Mouse (Mus musculus) embryonic facial prominence, embryonic 13.5 days (tissue): ENCODE results near the gene Slc24a4. TPM values are rescaled to one million over a fixed set of nuclear protein-coding genes. Genes with fewer than 3 reads are reported as not detected.
A peak's percentile ranks its signal among the peaks of the same experiment; 100 is the strongest.

Experiments used
- ATAC-seq: fragments of 200-750 bp; cut with Nextera tagmentation; 2 replicates; pipeline ENCODE4 v1.8.0; 2017; ENCODE audit warnings: low read depth; ENCODE audit not compliant: insufficient number of reproducible peaks, insufficient read depth, low FRiP score, low TSS enrichment
- H3K27ac ChIP-seq: fragments of 300-500 bp; sonication (generic); 2 replicates; pipeline ENCODE4 v1.5.1; 2015; ENCODE audit warnings: moderate library complexity, mild to moderate bottlenecking, inconsistent platforms
- H3K27me3 ChIP-seq: fragments of 300-500 bp; sonication (generic); 2 replicates; pipeline ENCODE4 v1.6.1; 2015; ENCODE audit warnings: mild to moderate bottlenecking, inconsistent platforms
- H3K36me3 ChIP-seq: fragments of 300-500 bp; sonication (generic); 2 replicates; pipeline ENCODE4 v1.6.1; 2015; ENCODE audit warnings: mild to moderate bottlenecking, inconsistent platforms
- H3K4me1 ChIP-seq: fragments of 300-500 bp; sonication (generic); 2 replicates; pipeline ENCODE4 v1.6.1; 2015; ENCODE audit warnings: inconsistent platforms
- H3K4me2 ChIP-seq: fragments of 300-500 bp; sonication (generic); 2 replicates; pipeline ENCODE4 v1.6.1; 2015; ENCODE audit warnings: moderate library complexity, mild to moderate bottlenecking, inconsistent platforms
- H3K4me3 ChIP-seq: fragments of 300-500 bp; sonication (generic); 2 replicates; pipeline ENCODE4 v1.5.1; 2015; ENCODE audit warnings: mild to moderate bottlenecking, inconsistent platforms
- H3K9ac ChIP-seq: fragments of 300-500 bp; sonication (generic); 2 replicates; pipeline ENCODE4 v1.6.1; 2015; ENCODE audit warnings: mild to moderate bottlenecking, inconsistent platforms
- H3K9me3 ChIP-seq: fragments of 300-500 bp; sonication (generic); 2 replicates; pipeline ENCODE4 v1.6.1; 2016; ENCODE audit warnings: inconsistent platforms
- WGBS: fragments of 180-500 bp; shearing (Covaris S2); methylation state at CpG from one replicate; pipeline ENCODE4 v1.1.7; 2015; ENCODE audit warnings: mixed read lengths; 5-methylcytosine and 5-hydroxymethylcytosine counted together
- polyA plus RNA-seq: library from polyadenylated mRNA; unstranded; fragments of >200 nt; fragmentation: Nextera tagmentation; extraction: Ambion mirVana; gene quantifications from 2 replicates; pipeline ENCODE4 v1.2.1, GENCODE M21; 2015

The Slc24a4 gene
- polyA plus RNA-seq, 1 experiment from 2014 or later = 0.39 TPM

GRCm38 (mm10) chr12:102127601-102128000 lies 932 bp upstream of the Slc24a4 start:
- Histone ChIP-seq H3K4me2 (peak overlapping the region; percentile 99), H3K9me3 (no peaks in the 10 kb centered on the region), H3K4me3 (peak overlapping the region; percentile 58), H3K27ac (no peak overlapping the region), H3K4me1 (peaks cover 20% of the 10 kb centered on the region), H3K9ac (no peak overlapping the region; the same call in 1 of the 2 replicates), H3K36me3 (no peaks in the 10 kb centered on the region), H3K27me3 (peaks cover 65% of the 10 kb centered on the region)
- ATAC-seq = no peak
- 8% methylated on average over 7 of the region's 7 CpGs for WGBS

- Histone ChIP-seq H3K27ac (no peak overlapping the region), H3K4me2 (peak overlapping the region; percentile 99), H3K9me3 (no peaks in the 10 kb centered on the region), H3K36me3 (no peaks in the 10 kb centered on the region), H3K4me3 (peak overlapping the region; percentile 58), H3K9ac (peak overlapping the region; percentile 70), H3K4me1 (peaks cover 20% of the 10 kb centered on the region), H3K27me3 (peaks cover 77% of the 10 kb centered on the region)
- ATAC-seq = peak; percentile 67; the same call in 1 of the 2 replicates
- WGBS = 1% methylated on average over 73 of the region's 73 CpGs
These were observed 416 bp downstream of the Slc24a4 start for GRCm38 (mm10) chr12:102128791-102129507.

DNA sequence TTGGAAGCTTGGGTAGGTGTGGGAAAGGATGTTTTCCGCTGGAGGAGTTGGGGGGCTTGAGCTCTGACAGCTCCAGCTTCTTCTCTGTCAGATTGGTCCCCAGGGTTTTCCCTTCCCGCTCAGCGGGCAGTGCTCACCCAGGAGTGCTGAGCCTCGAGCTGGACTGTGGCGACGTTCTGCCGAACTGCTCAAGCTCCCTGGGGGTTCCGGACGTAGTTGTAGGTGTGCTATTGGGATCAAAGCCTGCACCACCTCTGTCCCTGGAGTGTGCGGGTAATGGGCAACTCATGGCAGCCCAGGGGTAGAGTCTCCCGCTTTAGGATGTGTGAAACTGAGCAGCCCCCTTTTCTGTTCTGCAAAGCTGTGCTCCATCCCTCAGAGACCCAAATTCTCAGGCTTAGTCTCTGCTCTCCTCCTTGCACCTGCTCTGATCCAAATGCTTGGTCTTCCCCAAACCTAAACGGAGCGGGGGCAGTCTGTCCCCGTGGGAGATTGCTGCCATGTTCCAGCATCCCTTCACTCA lies 1.0 kb downstream of the Slc24a4 start:
- under 1% methylated on average over 14 of the region's 14 CpGs for WGBS
- Histone ChIP-seq H3K9me3 (no peaks in the 10 kb centered on the region), H3K27me3 (peaks cover 80% of the 10 kb centered on the region), H3K4me2 (peak overlapping the region; percentile 99), H3K9ac (peak overlapping the region; percentile 70), H3K4me1 (peaks cover 20% of the 10 kb centered on the region), H3K4me3 (peak overlapping the region; percentile 58), H3K27ac (no peak overlapping the region), H3K36me3 (no peaks in the 10 kb centered on the region)
- no peak for ATAC-seq

DNA sequence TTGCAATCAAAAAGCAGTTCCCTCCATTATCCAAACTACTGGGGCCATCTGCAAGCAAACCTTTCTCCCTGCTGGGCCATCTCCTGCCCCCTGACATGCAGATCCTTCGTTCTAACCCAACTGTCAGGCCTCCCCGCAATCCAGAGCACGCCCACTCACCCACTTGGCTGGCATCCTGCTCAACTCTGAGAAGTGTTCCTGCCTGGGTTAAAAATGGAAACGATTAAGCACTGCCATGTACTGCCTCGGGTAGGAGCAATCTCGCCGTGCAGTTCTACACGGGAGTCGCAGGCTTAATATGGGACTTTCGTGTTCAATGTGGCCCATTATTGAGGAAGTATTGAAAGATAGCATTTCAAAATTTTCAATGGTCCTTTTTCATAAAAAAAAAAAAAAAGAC lies 11.2 kb downstream of the Slc24a4 start:
- H3K36me3 ChIP-seq = no peaks in the 10 kb centered on the region
- no peaks in the 10 kb centered on the region for H3K4me1 ChIP-seq
- H3K9me3 ChIP-seq = no peaks in the 10 kb centered on the region
- no peak overlapping the region for H3K4me2 ChIP-seq
- H3K27ac ChIP-seq = no peak overlapping the region
- no peak overlapping the region for H3K4me3 ChIP-seq
- WGBS = 79% methylated on average over 10 of the region's 10 CpGs
- H3K27me3 ChIP-seq = peaks cover 5% of the 10 kb centered on the region; the same call in 1 of the 2 replicates
- no peak for ATAC-seq
- H3K9ac ChIP-seq = no peak overlapping the region

GRCm38 (mm10) chr12:102141330-102141729 lies 12.8 kb downstream of the Slc24a4 start:
- Histone ChIP-seq H3K4me1 (no peaks in the 10 kb centered on the region), H3K4me3 (no peak overlapping the region), H3K4me2 (no peak overlapping the region), H3K27ac (no peak overlapping the region), H3K27me3 (peaks cover 5% of the 10 kb centered on the region; the same call in 1 of the 2 replicates), H3K9me3 (no peaks in the 10 kb centered on the region), H3K9ac (no peak overlapping the region), H3K36me3 (no peaks in the 10 kb centered on the region)
- no peak for ATAC-seq
- WGBS = 64% methylated on average over 5 of the region's 5 CpGs

DNA sequence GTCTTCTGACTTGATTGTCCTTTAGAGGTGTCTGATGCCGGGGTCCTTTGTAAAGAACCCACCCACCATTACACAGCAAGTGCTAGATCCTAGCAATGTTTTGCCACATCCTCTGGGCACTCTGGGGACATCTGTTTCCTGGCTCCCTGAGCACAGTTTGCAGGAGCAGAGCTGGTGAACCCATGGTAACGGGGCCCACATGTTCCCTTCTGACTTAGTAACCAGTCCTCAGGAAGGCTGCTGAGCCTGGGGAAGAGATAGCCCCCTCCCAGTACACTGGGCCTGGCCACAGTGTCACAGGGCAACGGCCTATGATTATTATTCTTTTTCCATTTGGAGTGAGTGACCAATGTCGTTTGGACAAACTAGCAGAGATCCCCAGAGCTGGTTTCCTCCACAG lies 19.1 kb downstream of the Slc24a4 start:
- no peak overlapping the region for H3K4me2 ChIP-seq
- H3K9me3 ChIP-seq = no peaks in the 10 kb centered on the region
- no peaks in the 10 kb centered on the region for H3K27me3 ChIP-seq
- ATAC-seq = 0 out of 2 replicates have a peak, but pooled peaks have one; percentile 26
- no peak overlapping the region for H3K9ac ChIP-seq
- H3K36me3 ChIP-seq = no peaks in the 10 kb centered on the region
- no peaks in the 10 kb centered on the region for H3K4me1 ChIP-seq
- 53% methylated on average over 4 of the region's 4 CpGs for WGBS
- H3K4me3 ChIP-seq = no peak overlapping the region
- H3K27ac ChIP-seq = no peak overlapping the region

DNA sequence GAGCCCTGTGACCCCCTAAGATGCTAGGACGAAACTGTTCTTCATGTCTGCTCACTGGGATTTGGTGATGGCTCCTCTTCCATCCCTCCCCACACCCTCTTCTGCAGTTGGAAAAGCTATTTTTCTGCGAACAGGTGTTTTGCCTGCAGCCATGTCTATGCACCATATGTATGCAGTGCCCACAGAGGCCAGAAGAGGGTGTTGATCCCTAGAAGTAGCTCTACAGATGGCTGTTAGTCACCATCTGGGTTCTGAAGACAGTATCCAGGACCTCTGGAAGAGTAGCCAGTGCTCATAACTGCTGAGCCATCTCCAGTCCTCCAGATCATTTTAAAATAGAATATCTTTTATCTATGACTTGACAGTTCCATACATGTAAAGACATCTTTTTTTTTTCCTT lies 20.2 kb downstream of the Slc24a4 start:
- H3K4me2 ChIP-seq = no peak overlapping the region
- WGBS = 71% methylated on average over 2 of the region's 2 CpGs
- no peaks in the 10 kb centered on the region for H3K4me1 ChIP-seq
- ATAC-seq = no peak
- H3K27me3 ChIP-seq = no peaks in the 10 kb centered on the region
- H3K9ac ChIP-seq = no peak overlapping the region
- H3K36me3 ChIP-seq = no peaks in the 10 kb centered on the region
- no peak overlapping the region for H3K4me3 ChIP-seq
- no peak overlapping the region for H3K27ac ChIP-seq
- no peaks in the 10 kb centered on the region for H3K9me3 ChIP-seq

- 89% methylated on average over 7 of the region's 7 CpGs for WGBS
- H3K4me3 ChIP-seq = no peak overlapping the region
- H3K36me3 ChIP-seq = no peaks in the 10 kb centered on the region
- no peak for ATAC-seq
- no peaks in the 10 kb centered on the region for H3K4me1 ChIP-seq
- no peaks in the 10 kb centered on the region for H3K27me3 ChIP-seq
- H3K4me2 ChIP-seq = no peak overlapping the region
- H3K9me3 ChIP-seq = no peaks in the 10 kb centered on the region
- no peak overlapping the region for H3K9ac ChIP-seq
- H3K27ac ChIP-seq = no peak overlapping the region
These were observed 22.7 kb downstream of the Slc24a4 start for GRCm38 (mm10) chr12:102151185-102151584.

- Histone ChIP-seq H3K27me3 (no peaks in the 10 kb centered on the region), H3K27ac (no peak overlapping the region), H3K4me1 (no peaks in the 10 kb centered on the region), H3K36me3 (no peaks in the 10 kb centered on the region), H3K4me3 (no peak overlapping the region), H3K9me3 (no peaks in the 10 kb centered on the region), H3K4me2 (no peak overlapping the region), H3K9ac (no peak overlapping the region)
- ATAC-seq = no peak
- WGBS = 76% methylated on average over 7 of the region's 7 CpGs
These were observed 25.3 kb downstream of the Slc24a4 start for GRCm38 (mm10) chr12:102153796-102154195.

- Histone ChIP-seq H3K4me3 (no peak overlapping the region), H3K9me3 (no peaks in the 10 kb centered on the region), H3K4me2 (no peak overlapping the region), H3K36me3 (no peaks in the 10 kb centered on the region), H3K9ac (no peak overlapping the region), H3K27ac (no peak overlapping the region), H3K4me1 (no peaks in the 10 kb centered on the region), H3K27me3 (no peaks in the 10 kb centered on the region)
- no peak for ATAC-seq
- 63% methylated on average over 1 of the region's 1 CpGs for WGBS
These were observed 26.3 kb downstream of the Slc24a4 start for GRCm38 (mm10) chr12:102154815-102155214.

DNA sequence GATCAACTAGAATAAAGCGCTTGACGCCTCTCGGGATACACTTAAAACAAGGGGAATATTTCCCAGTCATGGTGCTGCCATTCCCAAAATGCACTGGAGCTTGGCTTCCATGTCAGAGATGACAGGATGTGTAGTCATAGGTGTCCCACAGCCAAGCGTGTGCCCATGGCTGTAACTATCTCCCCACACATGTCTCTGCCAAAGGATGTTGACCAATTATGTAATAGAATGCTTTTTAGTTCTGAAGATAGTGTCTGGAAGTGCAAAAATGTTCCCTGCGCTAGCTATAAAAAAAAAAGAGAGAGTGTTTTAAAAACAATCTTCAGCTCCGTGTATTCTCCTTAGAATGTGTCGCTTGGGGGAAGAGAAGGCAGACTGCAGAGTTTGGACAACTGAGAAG lies 36.1 kb downstream of the Slc24a4 start:
- Histone ChIP-seq H3K27me3 (no peaks in the 10 kb centered on the region; the same call in 1 of the 2 replicates), H3K4me2 (no peak overlapping the region), H3K9ac (no peak overlapping the region), H3K9me3 (no peaks in the 10 kb centered on the region), H3K27ac (no peak overlapping the region), H3K36me3 (no peaks in the 10 kb centered on the region), H3K4me3 (no peak overlapping the region), H3K4me1 (no peaks in the 10 kb centered on the region; the same call in 1 of the 2 replicates)
- no peak for ATAC-seq
- WGBS = 84% methylated on average over 7 of the region's 7 CpGs

- H3K27me3 ChIP-seq = no peaks in the 10 kb centered on the region; the same call in 1 of the 2 replicates
- no peak overlapping the region for H3K9ac ChIP-seq
- H3K4me1 ChIP-seq = no peaks in the 10 kb centered on the region; the same call in 1 of the 2 replicates
- WGBS = 23% methylated on average over 5 of the region's 5 CpGs
- H3K4me3 ChIP-seq = no peak overlapping the region
- ATAC-seq = no peak
- H3K27ac ChIP-seq = no peak overlapping the region
- H3K4me2 ChIP-seq = no peak overlapping the region
- H3K9me3 ChIP-seq = no peaks in the 10 kb centered on the region
- no peaks in the 10 kb centered on the region for H3K36me3 ChIP-seq
These were observed 38.2 kb downstream of the Slc24a4 start for GRCm38 (mm10) chr12:102166691-102167261.
